Mouse (Mus musculus) forebrain, embryonic 16.5 days (tissue): ENCODE data around the gene Atxn10. TPM values are rescaled to one million over a fixed set of nuclear protein-coding genes. Genes with fewer than 3 reads are reported as not detected.
A peak's percentile ranks its signal among the peaks of the same experiment; 100 is the strongest.

Source experiments
- ATAC-seq: fragments of 200-750 bp; cut with Nextera tagmentation; 2 replicates; pipeline ENCODE4 v1.8.0; 2017; ENCODE audit warnings: mild to moderate bottlenecking, moderate library complexity
- H3K27ac ChIP-seq: fragments of 300-500 bp; sonication (generic); 2 replicates; pipeline ENCODE4 v1.5.1; 2014; ENCODE audit warnings: low read length, control low read depth
- H3K27me3 ChIP-seq: fragments of 300-500 bp; sonication (generic); replicated peaks from 2 replicates; pipeline ENCODE4 v1.6.1; 2014; ENCODE audit warnings: low read length; ENCODE audit not compliant: control insufficient read depth, insufficient read depth
- H3K36me3 ChIP-seq: fragments of 300-500 bp; sonication (generic); 2 replicates; pipeline ENCODE4 v1.6.1; 2014; ENCODE audit not compliant: control insufficient read depth, insufficient read depth
- H3K4me1 ChIP-seq: fragments of 300-500 bp; sonication (generic); replicated peaks from 2 replicates; pipeline ENCODE4 v1.6.1; 2014; ENCODE audit warnings: low read length; ENCODE audit not compliant: control insufficient read depth, insufficient read depth
- H3K4me2 ChIP-seq: fragments of 300-500 bp; sonication (generic); 2 replicates; pipeline ENCODE4 v1.6.1; 2014; ENCODE audit warnings: mild to moderate bottlenecking, low read length, control low read depth
- H3K4me3 ChIP-seq: fragments of 300-500 bp; sonication (generic); replicated peaks from 2 replicates; pipeline ENCODE4 v1.5.1; 2014; ENCODE audit warnings: mild to moderate bottlenecking, low read length, control low read depth
- H3K9ac ChIP-seq: fragments of 300-500 bp; sonication (generic); replicated peaks from 2 replicates; pipeline ENCODE4 v1.6.1; 2014; ENCODE audit warnings: low read depth, low read length, control low read depth
- H3K9me3 ChIP-seq: fragments of 300-500 bp; sonication (generic); 2 replicates; pipeline ENCODE4 v1.6.1; 2016; ENCODE audit warnings: low read length; ENCODE audit not compliant: control insufficient read depth
- WGBS: fragments of 180-500 bp; shearing (Covaris S2); extraction: QIAGEN DNeasy Blood & Tissue Kit; methylation state at CpG from one replicate; pipeline ENCODE4 v1.1.7; 2014; 5-methylcytosine and 5-hydroxymethylcytosine counted together
- polyA plus RNA-seq: library from polyadenylated mRNA; unstranded; fragments of >200 nt; fragmentation: Nextera tagmentation; extraction: Ambion mirVana; gene quantifications from 2 replicates; pipeline ENCODE4 v1.2.1, GENCODE M21; 2015

Atxn10 gene
- polyA plus RNA-seq, 1 experiment from 2014 or later = 531 TPM

- Histone ChIP-seq H3K9me3 (no peaks in the 10 kb centered on the region), H3K4me2 (no peak overlapping the region), H3K4me1 (no peaks in the 10 kb centered on the region), H3K27me3 (no peaks in the 10 kb centered on the region), H3K9ac (no peak overlapping the region), H3K4me3 (no peak overlapping the region), H3K27ac (no peak overlapping the region), H3K36me3 (peaks cover 3% of the 10 kb centered on the region; the same call in 1 of the 2 replicates)
- no peak for ATAC-seq
- 86% methylated on average over 3 of the region's 3 CpGs for WGBS
Measured at GRCm38 (mm10) chr15:85442568-85442967, 106.5 kb downstream of the Atxn10 start.

GRCm38 (mm10) chr15:85446652-85447051, 110.6 kb downstream of the Atxn10 start:
- Histone ChIP-seq H3K36me3 (peaks cover 2% of the 10 kb centered on the region; the same call in 1 of the 2 replicates), H3K9ac (no peak overlapping the region), H3K4me1 (no peaks in the 10 kb centered on the region), H3K4me3 (no peak overlapping the region), H3K27ac (no peak overlapping the region), H3K27me3 (no peaks in the 10 kb centered on the region), H3K9me3 (no peaks in the 10 kb centered on the region), H3K4me2 (no peak overlapping the region)
- WGBS = 84% methylated on average over 3 of the region's 3 CpGs
- no peak for ATAC-seq

- Histone ChIP-seq H3K9ac (no peak overlapping the region), H3K27ac (peak overlapping the region; percentile 85), H3K9me3 (no peaks in the 10 kb centered on the region), H3K27me3 (no peaks in the 10 kb centered on the region), H3K36me3 (no peaks in the 10 kb centered on the region), H3K4me3 (no peak overlapping the region), H3K4me1 (peaks cover 70% of the 10 kb centered on the region), H3K4me2 (no peak overlapping the region)
- 15% methylated on average over 8 of the region's 8 CpGs for WGBS
- no peak for ATAC-seq
Measured at GRCm38 (mm10) chr15:85456891-85457290, 120.8 kb downstream of the Atxn10 start.

- Histone ChIP-seq H3K9me3 (no peaks in the 10 kb centered on the region), H3K9ac (no peak overlapping the region; the same call in 1 of the 2 replicates), H3K4me2 (no peak overlapping the region), H3K27me3 (no peaks in the 10 kb centered on the region), H3K4me3 (no peak overlapping the region), H3K4me1 (peaks cover 80% of the 10 kb centered on the region), H3K27ac (peak overlapping the region; percentile 85), H3K36me3 (no peaks in the 10 kb centered on the region)
- WGBS = 13% methylated on average over 8 of the region's 8 CpGs
- no peak for ATAC-seq
Measured at GRCm38 (mm10) chr15:85457838-85458237, 121.8 kb downstream of the Atxn10 start.

GRCm38 (mm10) chr15:85458631-85459082, 122.6 kb downstream of the Atxn10 start:
- Histone ChIP-seq H3K27me3 (no peaks in the 10 kb centered on the region), H3K9ac (no peak overlapping the region), H3K36me3 (no peaks in the 10 kb centered on the region), H3K4me1 (peaks cover 88% of the 10 kb centered on the region), H3K4me2 (no peak overlapping the region), H3K27ac (peak overlapping the region; percentile 85), H3K9me3 (no peaks in the 10 kb centered on the region), H3K4me3 (no peak overlapping the region)
- ATAC-seq = peak; percentile 60
- 13% methylated on average over 4 of the region's 4 CpGs for WGBS

- H3K27me3 ChIP-seq = no peaks in the 10 kb centered on the region
- ATAC-seq = peak; percentile 53
- H3K9me3 ChIP-seq = no peaks in the 10 kb centered on the region
- H3K4me1 ChIP-seq = peaks cover 89% of the 10 kb centered on the region
- H3K4me2 ChIP-seq = no peak overlapping the region
- 6% methylated on average over 4 of the region's 4 CpGs for WGBS
- no peak overlapping the region for H3K4me3 ChIP-seq
- peaks cover 5% of the 10 kb centered on the region; the same call in 1 of the 2 replicates for H3K36me3 ChIP-seq
- no peak overlapping the region; the same call in 1 of the 2 replicates for H3K9ac ChIP-seq
- peak overlapping the region; percentile 35 for H3K27ac ChIP-seq
Measured at GRCm38 (mm10) chr15:85461541-85461940, 125.5 kb downstream of the Atxn10 start.

GRCm38 (mm10) chr15:85462138-85462537, 126.1 kb downstream of the Atxn10 start:
- no peaks in the 10 kb centered on the region for H3K9me3 ChIP-seq
- H3K27me3 ChIP-seq = no peaks in the 10 kb centered on the region
- no peak overlapping the region for H3K4me3 ChIP-seq
- peaks cover 5% of the 10 kb centered on the region; the same call in 1 of the 2 replicates for H3K36me3 ChIP-seq
- no peak for ATAC-seq
- no peak overlapping the region for H3K4me2 ChIP-seq
- H3K27ac ChIP-seq = peak overlapping the region; percentile 35
- H3K9ac ChIP-seq = no peak overlapping the region
- WGBS = 19% methylated on average over 4 of the region's 4 CpGs
- peaks cover 88% of the 10 kb centered on the region for H3K4me1 ChIP-seq

GRCm38 (mm10) chr15:85463027-85463790, 127.2 kb downstream of the Atxn10 start:
- no peak overlapping the region for H3K4me3 ChIP-seq
- no peak for ATAC-seq
- H3K9ac ChIP-seq = no peak overlapping the region
- H3K27ac ChIP-seq = peak overlapping the region; percentile 35
- no peaks in the 10 kb centered on the region for H3K9me3 ChIP-seq
- no peaks in the 10 kb centered on the region for H3K27me3 ChIP-seq
- WGBS = 15% methylated on average over 13 of the region's 13 CpGs
- H3K4me1 ChIP-seq = peaks cover 78% of the 10 kb centered on the region
- H3K4me2 ChIP-seq = no peak overlapping the region
- peaks cover 9% of the 10 kb centered on the region for H3K36me3 ChIP-seq

GRCm38 (mm10) chr15:85464190-85464589, 128.1 kb downstream of the Atxn10 start:
- H3K4me2 ChIP-seq = no peak overlapping the region
- H3K36me3 ChIP-seq = peaks cover 9% of the 10 kb centered on the region
- no peaks in the 10 kb centered on the region for H3K9me3 ChIP-seq
- peak overlapping the region; percentile 76 for H3K27ac ChIP-seq
- H3K9ac ChIP-seq = no peak overlapping the region
- H3K4me3 ChIP-seq = no peak overlapping the region
- 2% methylated on average over 5 of the region's 5 CpGs for WGBS
- no peaks in the 10 kb centered on the region for H3K27me3 ChIP-seq
- ATAC-seq = peak; percentile 48
- peaks cover 68% of the 10 kb centered on the region for H3K4me1 ChIP-seq
